Mouse (Mus musculus) cerebellum, adult 2 months (tissue): Measurements from ENCODE around the gene Eif4g2. TPM values are rescaled to one million over a fixed set of nuclear protein-coding genes. Genes with fewer than 3 reads are reported as not detected.

Experiments used
- DNase-seq, 2 experiments: peaks; one replicate each; pipeline ENCODE4 v3.0.0; 2021
- H3K27ac ChIP-seq: fragments of 200-500 bp; 2 replicates; pipeline ENCODE4 v1.5.1; 2012; ENCODE audit warnings: low read length, control low read depth, inconsistent platforms; ENCODE audit not compliant: insufficient read depth
- H3K27me3 ChIP-seq: fragments of 200-500 bp; 2 replicates; pipeline ENCODE4 v1.6.1; 2012; ENCODE audit warnings: inconsistent platforms, mild to moderate bottlenecking, low read length, moderate library complexity; ENCODE audit not compliant: control insufficient read depth, insufficient read depth
- H3K4me1 ChIP-seq: fragments of 200-500 bp; 2 replicates; pipeline ENCODE4 v1.6.1; 2011; ENCODE audit warnings: low read length; ENCODE audit not compliant: control insufficient read depth, insufficient read depth
- H3K4me3 ChIP-seq: fragments of 200-500 bp; replicated peaks from 2 replicates; pipeline ENCODE3; 2011; ENCODE audit warnings: mild to moderate bottlenecking, low read depth, low read length, control low read depth; ENCODE audit not compliant: insufficient read depth
- CTCF ChIP-seq: fragments of 200-500 bp; IDR thresholded peaks from 2 replicates; pipeline ENCODE4 v1.5.1; 2011; ENCODE audit warnings: low read depth, mild to moderate bottlenecking, control low read depth, low read length, moderate library complexity, borderline replicate concordance; ENCODE audit not compliant: insufficient read depth
- POLR2A ChIP-seq: fragments of 200-500 bp; IDR thresholded peaks from 2 replicates; pipeline ENCODE4 v1.6.1; 2011; ENCODE audit warnings: low read length, control low read depth, borderline replicate concordance; ENCODE audit not compliant: insufficient read depth
- WGBS: fragments of 180-500 bp; shearing (Covaris S2); methylation state at CpG from one replicate; pipeline ENCODE4 v1.1.7; 2018; 5-methylcytosine and 5-hydroxymethylcytosine counted together
- polyA plus RNA-seq: library from polyadenylated mRNA; depleted of rRNA; stranded (reverse); fragments of >200 nt; gene quantifications from 2 replicates; pipeline ENCODE4 v1.2.3, GENCODE M21; 2012

The Eif4g2 gene
- polyA plus RNA-seq, 1 experiment: 290 TPM

DNA sequence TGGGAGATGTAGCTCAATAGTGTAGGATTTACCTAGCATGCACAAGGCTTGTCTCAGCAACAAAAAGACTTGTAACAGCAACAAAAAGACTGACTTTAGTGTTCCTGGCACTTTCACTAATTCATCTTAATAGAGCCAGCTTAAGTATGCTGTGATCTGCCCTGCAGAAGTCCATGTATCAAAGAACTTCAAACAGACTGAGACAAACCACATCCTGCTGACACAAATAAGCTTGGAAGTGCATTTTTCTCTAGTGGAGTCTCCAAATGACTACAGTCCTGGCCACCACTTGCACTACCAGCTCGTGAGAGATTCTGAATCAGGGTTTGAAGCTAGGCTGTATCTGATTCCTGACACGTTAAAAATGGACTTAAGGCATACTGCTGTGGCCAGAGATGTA lies 26.7 kb upstream of the Eif4g2 start:
- Histone ChIP-seq H3K4me1 (no peaks in the 10 kb centered on the region), H3K27me3 (no peaks in the 10 kb centered on the region), H3K27ac (no peak overlapping the region), H3K4me3 (no peak overlapping the region)
- no peak for DNase-seq
- TF ChIP-seq POLR2A (no peak), CTCF (no peak)
- WGBS: 72% methylated on average over 2 of the region's 2 CpGs

DNA sequence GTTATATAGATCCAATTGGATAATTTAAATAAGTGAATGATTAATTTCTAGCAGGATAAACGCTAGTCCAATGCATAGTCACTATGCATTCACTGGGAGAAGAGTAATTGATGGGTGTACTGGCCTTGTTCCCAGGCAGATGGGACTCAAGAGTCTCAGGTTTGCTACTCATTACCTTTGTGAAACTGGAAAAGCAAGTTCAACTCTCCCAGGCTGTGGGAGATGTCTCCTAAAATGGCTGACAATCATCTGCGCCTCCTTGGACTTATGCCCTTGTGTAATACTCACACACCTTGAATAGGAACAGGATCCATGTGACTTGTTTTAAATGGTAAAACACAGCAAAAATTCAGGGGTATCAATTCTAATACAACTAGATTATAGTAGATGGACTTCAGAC lies 26.3 kb upstream of the Eif4g2 start:
- WGBS: 95% methylated on average over 2 of the region's 2 CpGs
- Histone ChIP-seq H3K27ac (no peak overlapping the region), H3K4me1 (no peaks in the 10 kb centered on the region), H3K27me3 (no peaks in the 10 kb centered on the region), H3K4me3 (no peak overlapping the region)
- TF ChIP-seq POLR2A: no peak
- DNase-seq: no peak

DNA sequence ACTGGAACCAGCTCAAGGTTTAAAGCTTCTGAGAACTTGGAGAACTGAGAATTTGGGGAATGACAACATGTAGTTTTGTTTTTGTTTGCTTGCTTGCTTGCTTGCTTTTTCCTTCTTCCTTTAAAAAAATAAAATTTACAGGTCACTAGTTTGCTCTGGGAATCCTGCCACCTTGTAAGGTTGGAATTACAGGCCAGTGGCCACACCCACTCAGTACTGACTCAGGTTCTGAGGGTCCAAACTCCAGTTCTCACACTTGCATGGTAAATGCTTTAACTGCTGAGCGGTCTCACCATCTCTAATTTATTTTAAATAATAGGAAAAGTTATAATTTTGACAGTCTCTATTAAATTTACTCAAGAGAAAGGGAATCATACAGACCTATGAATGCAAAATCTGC lies 15.4 kb upstream of the Eif4g2 start:
- DNase-seq: no peak
- Histone ChIP-seq H3K27me3 (no peaks in the 10 kb centered on the region), H3K27ac (no peak overlapping the region), H3K4me3 (no peak overlapping the region), H3K4me1 (no peaks in the 10 kb centered on the region)
- 94% methylated on average over 1 of the region's 1 CpGs for WGBS
- no peak for TF ChIP-seq POLR2A
- TF ChIP-seq CTCF: no peak

DNA sequence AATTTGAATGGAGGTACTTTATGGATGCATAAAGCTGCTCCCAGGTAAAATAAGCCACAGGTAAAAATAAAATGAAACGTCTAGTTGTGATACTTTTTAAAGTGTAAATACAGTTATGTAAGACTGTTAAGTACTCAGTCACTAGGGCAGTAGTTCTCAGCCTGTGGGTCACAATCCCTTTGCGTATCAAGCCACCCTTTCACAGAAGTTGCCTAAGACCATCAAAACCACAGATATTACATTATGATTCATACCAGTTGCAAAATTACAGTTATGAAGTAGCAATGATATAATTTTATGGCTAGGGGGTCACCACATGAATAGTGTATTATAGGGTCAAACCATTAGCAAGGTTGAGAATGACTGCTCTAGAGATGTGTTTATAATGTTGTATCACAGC lies 12.3 kb upstream of the Eif4g2 start:
- WGBS: 91% methylated on average over 2 of the region's 2 CpGs
- Histone ChIP-seq H3K27me3 (no peaks in the 10 kb centered on the region), H3K27ac (no peak overlapping the region), H3K4me1 (no peaks in the 10 kb centered on the region), H3K4me3 (no peak overlapping the region)
- DNase-seq: no peak
- TF ChIP-seq CTCF (no peak), POLR2A (no peak)

DNA sequence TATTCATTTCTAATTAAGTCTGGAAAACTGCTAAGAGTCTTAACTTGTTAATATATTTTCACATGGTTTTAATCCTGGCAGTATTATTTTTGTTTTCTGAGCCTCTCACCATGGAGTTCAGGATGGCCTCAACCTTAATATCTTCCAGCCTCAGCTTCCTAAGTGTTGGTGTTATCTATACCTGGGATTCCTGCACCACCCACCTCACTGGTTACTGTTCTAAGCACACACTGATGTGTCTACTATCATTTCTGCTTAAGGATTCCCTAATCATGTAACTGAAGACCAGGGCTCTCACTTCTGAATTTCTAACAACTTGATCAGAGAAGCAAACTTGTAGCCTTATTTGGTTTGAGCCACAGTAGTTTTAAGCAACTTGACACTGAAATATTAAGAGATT lies 2.3 kb upstream of the Eif4g2 start:
- no peak for DNase-seq
- no peaks in the 10 kb centered on the region for H3K4me1 ChIP-seq
- TF ChIP-seq CTCF (no peak), POLR2A (no peak)
- H3K4me3 ChIP-seq: no peak overlapping the region
- H3K27ac ChIP-seq: no peak overlapping the region
- H3K27me3 ChIP-seq: no peaks in the 10 kb centered on the region

DNA sequence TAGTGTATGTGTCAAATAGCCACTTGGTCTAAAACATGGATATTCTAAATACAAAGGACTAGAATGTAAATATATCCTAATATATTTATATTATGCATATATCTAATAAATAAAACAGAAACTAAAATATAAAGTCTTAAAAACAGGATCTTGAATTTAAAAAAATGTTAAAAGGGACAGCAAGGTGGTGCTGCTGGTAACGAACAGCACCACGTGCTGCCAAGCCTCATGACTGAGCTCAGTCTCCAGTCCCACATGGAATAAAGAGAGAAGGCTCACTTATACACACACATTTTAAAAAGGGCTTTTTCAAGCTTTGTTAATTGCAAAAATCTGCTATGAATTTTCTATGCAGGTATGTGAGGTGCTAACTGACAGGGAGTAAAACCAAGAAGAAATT lies 1.6 kb upstream of the Eif4g2 start:
- no peak overlapping the region for H3K27ac ChIP-seq
- WGBS: 30% methylated on average over 2 of the region's 2 CpGs
- H3K4me1 ChIP-seq: no peaks in the 10 kb centered on the region
- TF ChIP-seq POLR2A (no peak), CTCF (no peak)
- DNase-seq: no peak
- H3K4me3 ChIP-seq: no peak overlapping the region
- no peaks in the 10 kb centered on the region for H3K27me3 ChIP-seq

DNA sequence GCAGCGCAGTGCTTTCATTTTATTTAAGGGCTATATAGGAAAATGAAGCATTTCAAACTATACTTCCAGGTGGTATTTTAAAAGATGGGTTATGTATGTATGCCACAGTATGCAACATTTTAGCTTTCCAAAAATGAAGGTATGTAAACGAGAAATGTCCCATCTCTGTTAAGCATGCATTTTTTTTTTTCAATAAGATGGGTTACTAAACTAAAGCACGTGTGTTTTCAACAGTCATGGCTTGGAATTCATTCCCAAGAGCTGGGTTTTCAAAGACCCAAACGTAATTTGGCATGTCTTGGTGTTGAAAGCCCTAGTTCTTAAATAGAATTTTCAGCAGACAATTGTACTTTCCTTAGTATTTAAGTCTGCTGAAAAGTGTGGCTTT lies 897 bp upstream of the Eif4g2 start:
- H3K27me3 ChIP-seq: no peaks in the 10 kb centered on the region
- TF ChIP-seq POLR2A (no peak), CTCF (no peak)
- peak overlapping the region; percentile 93; the same call in 1 of the 2 replicates for H3K27ac ChIP-seq
- 11% methylated on average over 4 of the region's 4 CpGs for whole genome bisulfite sequencing
- peak overlapping the region; percentile 82 for H3K4me3 ChIP-seq
- no peaks in the 10 kb centered on the region; the same call in 1 of the 2 replicates for H3K4me1 ChIP-seq
- no peak for DNase-seq

DNA sequence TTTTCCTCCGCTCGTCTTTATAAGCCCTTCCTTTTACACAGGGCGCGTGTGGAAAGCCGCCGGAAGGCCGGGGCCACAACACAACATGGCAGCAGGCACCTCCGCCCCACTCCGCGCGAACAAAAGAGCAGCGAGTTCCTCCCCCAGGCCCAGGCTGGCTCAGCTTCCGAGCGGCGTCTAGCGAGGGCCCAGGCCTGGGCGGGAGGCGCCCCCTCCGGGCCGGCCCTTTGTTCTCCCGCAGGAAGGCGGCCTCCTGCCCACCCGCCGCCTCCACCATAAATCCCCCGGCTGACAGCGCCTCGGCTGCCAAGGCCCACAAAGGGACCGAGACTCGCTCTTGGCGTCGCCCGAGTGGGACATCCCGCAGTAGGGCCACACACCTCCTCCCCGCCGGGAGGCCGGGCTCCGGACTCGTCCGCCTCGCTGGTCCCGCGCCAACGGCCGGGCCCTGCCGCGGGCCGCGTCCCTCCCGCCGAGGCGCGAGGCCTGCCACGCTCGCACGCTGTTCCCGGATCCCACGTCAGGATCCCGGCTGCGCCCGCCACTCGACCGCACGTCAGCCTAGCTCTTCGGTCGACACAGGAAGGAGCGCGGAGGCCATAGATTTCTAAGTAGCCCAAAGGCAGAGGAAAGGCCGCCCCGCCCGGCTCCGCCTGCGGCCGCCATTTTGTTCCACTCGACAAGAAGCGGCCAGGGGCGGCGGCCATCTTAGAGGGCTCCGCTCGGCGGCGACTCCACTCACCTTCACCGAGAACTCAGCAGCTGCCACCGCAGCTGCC lies 598 bp downstream of the Eif4g2 start:
- no peaks in the 10 kb centered on the region for H3K27me3 ChIP-seq
- TF ChIP-seq CTCF (no peak), POLR2A (no peak)
- peak; percentile 85 to 91 for DNase-seq
- H3K27ac ChIP-seq: peak overlapping the region; percentile 96
- under 1% methylated on average over 82 of the region's 83 CpGs for WGBS
- peak overlapping the region; percentile 86 for H3K4me3 ChIP-seq
- H3K4me1 ChIP-seq: no peaks in the 10 kb centered on the region; the same call in 1 of the 2 replicates
